Mouse (Mus musculus): ENCODE measurements around the gene Bmp5. TPM values are rescaled to one million over a fixed set of nuclear protein-coding genes. Genes with fewer than 3 reads are reported as not detected.

Bmp5 gene
- polyA plus RNA-seq, 1 experiment from 2014 or later: 7.2 TPM

DNA sequence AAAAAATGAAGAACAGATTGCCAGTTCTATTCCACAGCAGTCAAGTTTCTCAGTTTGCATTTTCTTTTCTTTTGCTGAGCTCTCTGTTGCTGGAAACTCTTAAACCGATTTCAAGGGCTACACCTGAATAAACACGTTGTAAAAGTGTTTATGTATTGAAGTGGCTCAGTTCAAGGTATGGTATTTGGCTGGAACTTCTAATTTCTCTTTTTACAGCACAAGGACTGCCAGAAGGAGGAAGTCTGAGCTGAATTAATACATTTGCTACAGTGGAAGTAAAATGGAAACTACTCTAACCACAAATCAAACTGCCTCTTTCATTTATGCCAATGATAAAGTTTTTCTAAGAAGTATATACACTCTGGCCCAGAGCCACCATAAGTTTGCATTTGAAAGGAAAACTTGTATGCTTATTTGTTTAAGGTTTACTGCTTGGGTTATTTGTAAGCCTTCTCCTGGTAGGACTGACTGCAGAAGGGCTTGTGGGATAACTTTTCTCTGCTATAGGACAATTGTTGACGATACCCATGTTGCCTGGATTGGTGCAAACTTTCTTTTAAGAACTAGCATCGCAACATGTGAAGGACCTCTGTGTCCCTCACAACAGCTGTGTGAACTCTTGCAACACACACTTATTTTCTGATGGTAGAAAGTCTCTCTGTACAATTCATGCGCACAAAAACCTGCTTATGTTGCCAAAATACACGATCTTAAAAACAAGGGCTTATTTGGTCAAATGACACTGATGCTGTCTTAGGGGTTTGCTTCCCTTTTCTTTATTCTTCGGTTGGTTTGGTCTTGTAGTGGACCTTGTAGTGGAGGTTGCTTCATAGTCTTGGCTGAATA lies 95.4 kb downstream of the Bmp5 start:
- Histone ChIP-seq H3K4me1 (ENCODE audit: control insufficient read depth, insufficient read depth, low read length) (no peaks in the 10 kb centered on the region), H3K36me3 (ENCODE audit: control insufficient read depth, insufficient read depth, low read length) (no peaks in the 10 kb centered on the region), H3K27me3 (replicated peaks; ENCODE audit: control insufficient read depth, insufficient read depth, low read length) (no peaks in the 10 kb centered on the region), H3K9ac (ENCODE audit: low read depth, low read length) (no peak overlapping the region), H3K4me2 (ENCODE audit: low read depth, low read length) (no peak overlapping the region), H3K9me3 (ENCODE audit: control insufficient read depth, low read length) (no peaks in the 10 kb centered on the region), H3K4me3 (ENCODE audit: low read length) (no peak overlapping the region), H3K27ac (ENCODE audit: low read length) (no peak overlapping the region)
- 54% methylated on average over 7 of the region's 7 CpGs for WGBS
- no peak for ATAC-seq

DNA sequence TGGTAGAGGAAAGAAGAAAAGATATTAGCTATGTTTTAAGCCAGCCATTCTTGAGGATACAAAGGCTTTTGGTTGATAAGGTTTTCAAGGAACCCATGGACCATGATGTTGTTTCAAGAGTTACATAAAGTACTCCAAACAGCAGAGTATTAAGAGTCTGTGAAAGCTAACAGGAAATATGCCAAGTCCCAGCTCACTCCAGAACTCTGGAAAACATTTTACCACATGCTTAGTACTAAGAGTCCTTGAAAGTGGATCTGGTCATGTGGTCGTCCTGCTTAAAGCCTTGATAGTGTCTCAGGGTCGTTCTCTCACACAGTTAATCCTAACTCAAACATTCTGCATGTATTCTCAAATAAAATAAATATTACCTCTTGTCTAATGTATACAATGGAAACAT lies 101.2 kb downstream of the Bmp5 start:
- Histone ChIP-seq H3K9me3 (ENCODE audit: control insufficient read depth, low read length) (no peaks in the 10 kb centered on the region), H3K9ac (ENCODE audit: low read depth, low read length) (no peak overlapping the region), H3K4me2 (ENCODE audit: low read depth, low read length) (no peak overlapping the region), H3K4me1 (ENCODE audit: control insufficient read depth, insufficient read depth, low read length) (no peaks in the 10 kb centered on the region), H3K27ac (ENCODE audit: low read length) (no peak overlapping the region), H3K36me3 (ENCODE audit: control insufficient read depth, insufficient read depth, low read length) (no peaks in the 10 kb centered on the region), H3K27me3 (replicated peaks; ENCODE audit: control insufficient read depth, insufficient read depth, low read length) (no peaks in the 10 kb centered on the region), H3K4me3 (ENCODE audit: low read length) (no peak overlapping the region)
- no peak for ATAC-seq
- WGBS: 27% methylated on average over 2 of the region's 2 CpGs

DNA sequence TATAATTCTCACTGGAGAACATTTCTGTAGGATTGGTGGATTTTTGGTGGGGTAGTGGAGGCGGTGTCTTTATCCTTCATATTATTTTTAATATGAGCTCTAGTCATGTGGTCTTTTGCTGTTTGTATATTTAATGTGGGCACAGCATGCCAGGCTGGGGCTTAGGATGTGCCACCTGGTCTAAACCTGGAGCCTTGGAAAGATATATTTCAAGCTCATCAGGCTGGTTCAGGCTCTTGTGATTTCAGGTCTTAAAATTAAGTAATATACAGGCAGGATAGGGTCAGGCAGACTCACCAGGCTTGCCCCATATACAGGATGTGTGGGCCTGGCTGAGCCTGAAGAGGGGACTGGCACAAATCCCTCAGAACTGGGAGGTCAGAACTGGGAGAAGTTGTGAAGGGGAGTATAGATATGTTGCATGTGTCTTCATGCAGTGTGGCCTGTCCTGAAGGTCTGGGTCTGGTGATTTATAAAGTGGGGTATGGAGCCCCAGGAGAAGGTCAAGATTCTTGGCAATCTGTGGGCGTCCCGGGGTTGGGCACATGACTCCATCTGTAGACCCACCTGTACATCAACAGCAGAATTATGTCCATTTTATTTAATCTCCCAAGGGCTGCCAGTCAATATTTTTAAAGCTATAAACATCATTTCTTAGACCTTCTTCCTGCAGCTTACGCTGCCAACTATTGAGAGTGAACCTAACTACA lies 108.5 kb downstream of the Bmp5 start:
- Histone ChIP-seq H3K4me1 (ENCODE audit: control insufficient read depth, insufficient read depth, low read length) (no peaks in the 10 kb centered on the region), H3K4me3 (ENCODE audit: low read length) (no peak overlapping the region), H3K36me3 (ENCODE audit: control insufficient read depth, insufficient read depth, low read length) (no peaks in the 10 kb centered on the region), H3K9ac (ENCODE audit: low read depth, low read length) (no peak overlapping the region), H3K27ac (ENCODE audit: low read length) (no peak overlapping the region), H3K27me3 (replicated peaks; ENCODE audit: control insufficient read depth, insufficient read depth, low read length) (no peaks in the 10 kb centered on the region), H3K9me3 (ENCODE audit: control insufficient read depth, low read length) (no peaks in the 10 kb centered on the region), H3K4me2 (ENCODE audit: low read depth, low read length) (no peak overlapping the region)
- WGBS: 92% methylated on average over 4 of the region's 4 CpGs
- ATAC-seq: no peak

DNA sequence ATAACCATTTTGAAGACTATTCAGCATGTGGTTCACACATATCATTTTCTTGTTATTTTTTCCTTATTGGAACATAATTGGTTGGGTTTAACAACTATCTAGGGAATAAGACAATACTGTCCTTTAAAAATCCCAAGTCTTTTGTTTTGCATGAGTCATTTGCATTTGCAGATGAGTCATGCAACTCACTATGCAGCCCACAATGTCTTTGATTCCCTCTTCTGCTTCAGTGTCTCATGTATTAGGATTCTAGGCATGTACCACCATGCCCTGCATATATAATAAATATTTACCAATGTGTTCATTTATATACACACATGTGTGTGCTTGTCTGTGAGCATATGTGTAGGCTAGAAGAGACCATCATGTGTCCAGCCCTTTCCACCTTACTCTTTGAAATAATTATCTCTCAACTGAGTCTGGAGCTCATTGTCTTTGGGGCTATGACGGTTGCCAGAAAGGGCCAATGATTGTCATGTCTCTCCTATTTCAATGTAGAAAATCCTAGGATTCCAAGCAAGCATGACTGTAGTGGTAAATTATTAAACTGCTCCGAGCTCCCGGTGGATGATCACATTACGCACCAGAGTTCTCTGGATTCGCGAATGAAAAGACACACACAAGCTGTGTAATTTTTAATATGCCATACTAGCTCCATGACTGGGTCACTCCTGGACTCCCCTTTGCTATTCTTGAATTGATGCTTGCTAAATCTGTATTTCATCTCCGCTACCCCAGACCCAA lies 111.8 kb downstream of the Bmp5 start:
- ATAC-seq: no peak
- no peak overlapping the region for H3K4me2 ChIP-seq (ENCODE audit: low read depth, low read length)
- no peak overlapping the region for H3K4me3 ChIP-seq (ENCODE audit: low read length)
- no peak overlapping the region for H3K27ac ChIP-seq (ENCODE audit: low read length)
- H3K4me1 ChIP-seq (ENCODE audit: control insufficient read depth, insufficient read depth, low read length): no peaks in the 10 kb centered on the region
- no peaks in the 10 kb centered on the region for H3K36me3 ChIP-seq (ENCODE audit: control insufficient read depth, insufficient read depth, low read length)
- no peaks in the 10 kb centered on the region for H3K9me3 ChIP-seq (ENCODE audit: control insufficient read depth, low read length)
- no peak overlapping the region for H3K9ac ChIP-seq (ENCODE audit: low read depth, low read length)
- H3K27me3 ChIP-seq (replicated peaks; ENCODE audit: control insufficient read depth, insufficient read depth, low read length): no peaks in the 10 kb centered on the region
- WGBS: 85% methylated on average over 7 of the region's 7 CpGs

DNA sequence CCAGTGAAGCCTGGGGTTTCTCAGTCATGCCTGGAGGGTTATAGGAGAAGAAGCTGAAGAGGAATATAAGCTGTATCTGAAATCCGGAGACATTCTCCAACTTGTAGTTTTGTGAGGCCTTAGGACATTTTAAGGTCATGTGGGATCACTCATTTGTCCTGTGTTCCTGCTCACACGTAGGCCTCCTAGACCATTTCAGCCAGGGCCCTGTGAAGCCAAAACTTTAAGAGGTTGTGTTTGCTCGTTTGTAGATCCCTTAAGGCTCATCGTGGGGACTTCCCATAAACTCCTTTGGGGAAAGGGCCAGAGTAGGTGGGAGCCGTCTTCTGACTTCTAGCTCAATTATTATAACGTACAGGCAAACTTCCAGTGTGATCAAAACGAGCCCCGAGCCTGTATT lies 121.8 kb downstream of the Bmp5 start:
- no peaks in the 10 kb centered on the region for H3K9me3 ChIP-seq (ENCODE audit: control insufficient read depth, low read length)
- no peak for ATAC-seq

DNA sequence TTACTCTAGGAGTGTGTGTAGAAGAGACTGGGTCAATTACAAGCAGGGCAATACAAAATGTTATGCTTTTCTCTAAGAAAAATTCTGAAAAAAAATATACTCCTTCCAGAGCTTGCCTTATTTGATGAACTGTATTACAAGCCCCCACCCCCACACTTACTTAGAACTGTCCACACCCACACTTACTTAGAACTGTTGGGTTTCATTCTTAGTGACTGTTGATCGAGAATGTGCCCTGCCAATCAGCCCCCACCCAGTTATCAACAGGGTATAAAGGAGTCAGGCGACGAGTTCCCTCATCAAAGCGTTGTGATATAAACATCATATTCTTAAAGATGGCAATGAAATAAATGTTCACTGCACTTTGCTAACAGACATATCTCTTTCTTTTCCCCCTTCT lies 122.9 kb downstream of the Bmp5 start:
- H3K36me3 ChIP-seq (ENCODE audit: control insufficient read depth, insufficient read depth, low read length): no peaks in the 10 kb centered on the region
- H3K9me3 ChIP-seq (ENCODE audit: control insufficient read depth, low read length): no peaks in the 10 kb centered on the region
- WGBS: 82% methylated on average over 4 of the region's 4 CpGs
- H3K27me3 ChIP-seq (replicated peaks; ENCODE audit: control insufficient read depth, insufficient read depth, low read length): no peaks in the 10 kb centered on the region
- H3K27ac ChIP-seq (ENCODE audit: low read length): no peak overlapping the region
- ATAC-seq: no peak
- no peak overlapping the region for H3K4me3 ChIP-seq (ENCODE audit: low read length)
- no peak overlapping the region for H3K9ac ChIP-seq (ENCODE audit: low read depth, low read length)
- H3K4me2 ChIP-seq (ENCODE audit: low read depth, low read length): no peak overlapping the region
- no peaks in the 10 kb centered on the region for H3K4me1 ChIP-seq (ENCODE audit: control insufficient read depth, insufficient read depth, low read length)

More for the DNA sequence above, 121.8 kb downstream of the Bmp5 start:
- no peak overlapping the region for H3K9ac ChIP-seq (ENCODE audit: low read depth, low read length)
- no peak overlapping the region for H3K4me2 ChIP-seq (ENCODE audit: low read depth, low read length)
- H3K4me3 ChIP-seq (ENCODE audit: low read length): no peak overlapping the region
- H3K27me3 ChIP-seq (replicated peaks; ENCODE audit: control insufficient read depth, insufficient read depth, low read length): no peaks in the 10 kb centered on the region
- no peaks in the 10 kb centered on the region for H3K36me3 ChIP-seq (ENCODE audit: control insufficient read depth, insufficient read depth, low read length)
- H3K27ac ChIP-seq (ENCODE audit: low read length): no peak overlapping the region
- WGBS: 80% methylated on average over 8 of the region's 8 CpGs
- H3K4me1 ChIP-seq (ENCODE audit: control insufficient read depth, insufficient read depth, low read length): no peaks in the 10 kb centered on the region

DNA sequence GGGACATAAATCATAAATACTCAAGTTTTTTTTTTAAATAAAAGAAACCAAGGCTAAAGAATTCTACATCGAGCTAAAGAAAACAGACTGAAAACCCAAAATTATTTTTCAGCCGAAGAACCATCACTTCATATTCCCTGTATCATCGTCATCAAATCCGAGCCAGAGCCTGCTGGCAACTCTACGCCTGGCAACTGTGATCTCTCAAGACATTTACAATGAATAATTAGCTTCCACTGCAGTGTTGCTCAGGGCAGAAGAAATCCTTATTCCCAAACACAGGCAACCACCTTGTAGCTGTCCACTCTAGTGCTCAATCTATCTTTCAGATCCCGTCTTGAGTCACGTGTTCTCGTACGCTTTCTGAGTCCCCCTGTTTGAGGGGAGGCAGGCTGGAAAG lies 126.1 kb downstream of the Bmp5 start:
- no peak overlapping the region for H3K4me3 ChIP-seq (ENCODE audit: low read length)
- H3K4me1 ChIP-seq (ENCODE audit: control insufficient read depth, insufficient read depth, low read length): no peaks in the 10 kb centered on the region
- H3K4me2 ChIP-seq (ENCODE audit: low read depth, low read length): no peak overlapping the region
- 47% methylated on average over 9 of the region's 9 CpGs for WGBS
- ATAC-seq: no peak
- no peak overlapping the region for H3K9ac ChIP-seq (ENCODE audit: low read depth, low read length)
- H3K36me3 ChIP-seq (ENCODE audit: control insufficient read depth, insufficient read depth, low read length): no peaks in the 10 kb centered on the region
- H3K27ac ChIP-seq (ENCODE audit: low read length): no peak overlapping the region
- no peaks in the 10 kb centered on the region for H3K9me3 ChIP-seq (ENCODE audit: control insufficient read depth, low read length)
- no peaks in the 10 kb centered on the region for H3K27me3 ChIP-seq (replicated peaks; ENCODE audit: control insufficient read depth, insufficient read depth, low read length)

DNA sequence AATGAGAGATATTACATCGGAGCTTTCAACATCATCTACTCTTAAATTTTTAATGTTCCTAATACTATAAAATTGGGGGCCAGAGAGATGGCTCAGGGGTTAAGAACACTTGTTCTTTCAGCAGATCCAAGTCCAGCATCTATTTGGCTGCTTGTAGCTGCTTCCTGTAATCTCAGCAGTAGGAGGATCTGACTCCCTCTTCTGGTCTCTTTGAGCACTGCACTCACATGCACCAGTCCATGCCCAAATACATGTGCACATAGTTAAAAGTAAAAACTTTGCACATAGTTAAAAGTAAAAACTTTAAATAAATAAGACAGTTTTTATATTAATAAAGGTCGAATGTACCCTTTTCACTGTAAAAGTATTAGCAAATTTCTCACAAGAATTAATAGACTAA lies 130.3 kb downstream of the Bmp5 start:
- Histone ChIP-seq H3K4me3 (ENCODE audit: low read length) (no peak overlapping the region), H3K36me3 (ENCODE audit: control insufficient read depth, insufficient read depth, low read length) (no peaks in the 10 kb centered on the region), H3K9ac (ENCODE audit: low read depth, low read length) (no peak overlapping the region), H3K4me2 (ENCODE audit: low read depth, low read length) (no peak overlapping the region), H3K27me3 (replicated peaks; ENCODE audit: control insufficient read depth, insufficient read depth, low read length) (no peaks in the 10 kb centered on the region), H3K4me1 (ENCODE audit: control insufficient read depth, insufficient read depth, low read length) (no peaks in the 10 kb centered on the region), H3K9me3 (ENCODE audit: control insufficient read depth, low read length) (no peaks in the 10 kb centered on the region), H3K27ac (ENCODE audit: low read length) (no peak overlapping the region)
- no peak for ATAC-seq
- WGBS: 63% methylated on average over 2 of the region's 2 CpGs

DNA sequence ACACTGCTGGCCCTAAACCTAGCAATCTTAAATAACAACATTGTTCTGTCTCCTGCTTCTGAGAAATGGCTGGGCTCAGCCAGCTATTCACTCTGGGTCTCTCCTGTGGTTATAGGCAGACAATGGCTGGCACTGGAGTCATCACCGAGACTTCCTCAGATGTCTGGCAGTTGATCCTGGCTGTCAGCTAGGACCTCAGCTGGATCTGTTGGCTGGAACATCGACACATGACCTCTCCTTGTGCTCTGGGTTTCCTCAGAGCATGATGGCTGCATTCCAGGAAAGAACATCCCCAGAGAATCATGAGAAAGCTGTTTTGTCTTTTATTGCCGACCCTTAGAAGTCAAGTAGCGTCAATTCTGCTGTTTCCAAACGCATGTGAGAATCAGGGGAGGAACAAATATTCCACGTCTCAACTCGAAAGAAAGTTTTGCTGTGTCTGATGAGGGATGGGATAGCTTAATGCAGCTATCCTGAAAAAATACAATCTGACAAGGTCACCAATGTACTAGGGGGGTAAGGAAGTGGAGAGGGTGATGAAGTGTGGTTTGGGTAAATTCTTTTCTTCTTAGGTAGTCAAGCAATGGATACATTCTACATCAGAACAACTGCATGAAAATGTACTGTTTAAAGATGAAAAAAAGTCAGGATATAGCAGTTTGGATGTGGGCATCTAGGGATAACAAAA lies 135.1 kb downstream of the Bmp5 start:
- peak; percentile 52; the same call in 1 of the 2 replicates for ATAC-seq
- H3K27ac ChIP-seq (ENCODE audit: low read length): 0 out of 2 replicates have a peak overlapping the region, but pooled peaks have one; percentile 21
- 28% methylated on average over 7 of the region's 7 CpGs for WGBS

More for the DNA sequence above, 135.1 kb downstream of the Bmp5 start:
- Histone ChIP-seq H3K27me3 (replicated peaks; ENCODE audit: control insufficient read depth, insufficient read depth, low read length) (no peaks in the 10 kb centered on the region), H3K4me1 (ENCODE audit: control insufficient read depth, insufficient read depth, low read length) (no peaks in the 10 kb centered on the region), H3K9ac (ENCODE audit: low read depth, low read length) (no peak overlapping the region), H3K36me3 (ENCODE audit: control insufficient read depth, insufficient read depth, low read length) (no peaks in the 10 kb centered on the region), H3K4me2 (ENCODE audit: low read depth, low read length) (0 out of 2 replicates have a peak overlapping the region, but pooled peaks have one; percentile 6), H3K9me3 (ENCODE audit: control insufficient read depth, low read length) (no peaks in the 10 kb centered on the region), H3K4me3 (ENCODE audit: low read length) (no peak overlapping the region)
